Mouse (Mus musculus) granulocyte monocyte progenitor cell, adult 5-6 weeks (primary cell): ENCODE data around the gene Plxna4. TPM values are rescaled to one million over a fixed set of nuclear protein-coding genes. Genes with fewer than 3 reads are reported as not detected.

Source experiments
- ATAC-seq: replicated peaks from 2 replicates; pipeline ENCODE4 v1.8.0; 2016; ENCODE audit warnings: mild to moderate bottlenecking, moderate TSS enrichment, inconsistent platforms; ENCODE audit not compliant: poor library complexity, severe bottlenecking
- total RNA-seq, 2 experiments: library from RNA; stranded (forward) in 1 of 2; stranded (reverse) in 1 of 2; fragments of 200-712, 200-1000 nt in 1 of 2; fragments of >200 nt in 1 of 2; fragmentation: Nextera tagmentation in 1 of 2; gene quantifications; 2 replicates each; pipeline ENCODE4 v1.2.3; 2014 to 2017

Plxna4 gene
- total RNA-seq (2014; fragmentation: Nextera tagmentation) (not detected in 2 replicates), total RNA-seq (2017) (not detected in 2 replicates)

- peak; percentile 18; the same call in 1 of the 2 replicates for ATAC-seq
These were observed at the start of gene Plxna4 for GRCm38 (mm10) chr6:32588056-32588671. Gene Plxna4 (minus strand): TSS chr6:32588192.

GRCm38 (mm10) chr6:32637568-32638183 is 49.7 kb upstream of the Plxna4 start:
- ATAC-seq = no peak

DNA sequence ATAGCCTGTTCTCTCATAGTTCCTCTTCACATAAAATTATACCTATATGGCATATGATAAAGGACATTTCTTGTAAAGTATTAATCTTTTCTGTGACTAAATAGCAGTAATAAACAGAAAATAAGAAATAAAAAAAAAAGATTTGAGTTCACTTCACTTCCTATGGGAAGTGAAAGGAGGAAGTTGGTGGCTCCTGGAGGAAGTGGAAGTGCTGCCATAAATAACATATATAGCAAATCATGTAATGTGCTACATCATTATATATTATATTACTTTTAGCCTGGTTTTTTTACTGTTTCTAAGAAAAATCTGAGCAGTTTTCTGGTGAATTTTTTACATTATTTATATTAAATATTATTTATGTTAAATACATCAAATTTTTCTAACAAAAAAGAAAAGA is 22.7 kb upstream of the Plxna4 start:
- ATAC-seq = peak; percentile 62

GRCm38 (mm10) chr6:32606787-32607186 is 18.8 kb upstream of the Plxna4 start:
- ATAC-seq = no peak

DNA sequence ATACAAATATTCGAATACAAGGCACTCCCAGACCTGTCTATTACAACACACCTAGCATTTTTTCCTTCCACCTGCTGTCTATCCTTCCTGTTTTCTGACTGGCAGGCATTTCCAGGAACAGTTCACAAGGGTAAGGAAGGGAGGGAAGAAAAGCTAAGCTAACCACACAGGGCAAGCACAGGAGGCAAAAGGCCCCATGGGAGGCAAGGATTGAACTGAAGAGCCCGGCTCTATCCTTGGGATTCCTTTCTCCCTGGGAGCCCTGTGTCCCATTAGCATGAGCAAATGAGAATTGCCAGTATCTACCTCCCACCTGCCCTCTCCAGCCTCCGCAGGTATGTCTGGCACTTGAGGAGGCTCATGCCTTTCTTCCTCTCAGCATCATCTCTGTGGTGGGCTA is 17.6 kb upstream of the Plxna4 start:
- ATAC-seq = no peak

- ATAC-seq = no peak
These were observed 16.9 kb upstream of the Plxna4 start for GRCm38 (mm10) chr6:32604901-32605300.

DNA sequence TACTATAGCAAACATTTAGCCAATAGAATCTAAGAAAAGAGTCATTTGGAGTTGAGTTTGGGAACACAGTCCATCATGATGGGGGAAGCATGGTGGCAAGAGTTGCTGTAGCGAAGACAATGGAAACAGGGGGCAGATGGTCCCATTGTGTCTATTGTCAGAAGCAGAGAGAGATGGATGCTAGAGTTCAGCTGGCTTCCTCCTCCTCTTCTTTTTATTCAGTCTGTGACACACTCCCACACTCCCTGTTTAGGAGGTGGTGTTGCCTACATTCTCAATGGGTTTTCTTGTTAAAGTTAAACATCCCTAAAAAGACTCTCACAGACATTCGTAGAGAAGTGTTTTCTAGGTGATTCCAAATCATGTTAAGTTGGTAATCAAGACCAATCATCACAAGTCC is 14.1 kb upstream of the Plxna4 start:
- ATAC-seq = no peak

GRCm38 (mm10) chr6:32601306-32601705 is 13.3 kb upstream of the Plxna4 start:
- ATAC-seq = no peak

- no peak for ATAC-seq
These were observed 7.6 kb upstream of the Plxna4 start for GRCm38 (mm10) chr6:32595591-32595990.

- peak; percentile 59 for ATAC-seq
These were observed 3.2 kb upstream of the Plxna4 start for GRCm38 (mm10) chr6:32590979-32591758.

- no peak for ATAC-seq
These were observed 1.6 kb upstream of the Plxna4 start for GRCm38 (mm10) chr6:32589632-32590031.

DNA sequence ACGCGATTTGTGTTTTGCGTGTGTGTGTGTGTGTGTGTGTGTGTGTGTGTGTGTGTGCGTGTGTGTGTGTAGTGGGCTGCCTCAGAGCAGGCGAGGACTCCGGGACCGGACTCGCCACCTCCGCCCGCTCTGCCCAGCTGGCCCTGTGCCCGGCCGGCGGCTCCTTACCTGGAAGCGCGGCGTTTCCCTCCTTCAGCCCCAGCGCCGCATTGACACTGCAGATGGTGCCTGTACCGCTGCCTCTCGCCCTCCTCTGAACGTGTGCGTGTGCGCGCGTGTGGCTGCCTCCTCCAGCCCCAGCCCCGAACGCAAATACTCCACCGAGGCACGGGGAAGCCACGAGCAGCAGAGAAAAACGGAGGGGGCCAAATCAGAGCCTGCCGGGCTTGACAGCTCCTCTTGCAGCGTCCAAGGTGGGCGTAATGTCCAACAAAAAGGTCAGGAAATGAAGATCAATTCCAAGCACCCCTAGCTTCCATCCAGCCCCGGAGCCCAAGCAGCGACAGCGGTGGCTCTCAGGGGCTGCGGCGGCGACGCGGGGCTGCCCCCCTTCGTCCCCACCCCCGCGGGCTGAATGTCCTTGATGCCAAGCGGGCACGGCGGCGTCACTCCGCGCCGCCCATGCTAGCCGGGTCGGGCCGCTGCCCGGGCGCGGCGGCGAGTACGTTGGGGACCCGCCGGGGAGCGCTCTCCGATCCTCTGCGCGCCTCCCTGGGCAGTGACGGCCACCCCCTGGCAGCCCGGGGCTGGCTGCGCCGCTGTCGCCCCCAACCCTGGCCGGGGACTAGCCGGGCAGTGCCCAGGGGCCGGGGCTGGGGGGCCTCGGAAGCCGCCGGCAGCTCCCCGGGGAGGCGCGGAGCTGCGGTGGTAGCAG is 619 bp downstream of the Plxna4 start:
- ATAC-seq = no peak

DNA sequence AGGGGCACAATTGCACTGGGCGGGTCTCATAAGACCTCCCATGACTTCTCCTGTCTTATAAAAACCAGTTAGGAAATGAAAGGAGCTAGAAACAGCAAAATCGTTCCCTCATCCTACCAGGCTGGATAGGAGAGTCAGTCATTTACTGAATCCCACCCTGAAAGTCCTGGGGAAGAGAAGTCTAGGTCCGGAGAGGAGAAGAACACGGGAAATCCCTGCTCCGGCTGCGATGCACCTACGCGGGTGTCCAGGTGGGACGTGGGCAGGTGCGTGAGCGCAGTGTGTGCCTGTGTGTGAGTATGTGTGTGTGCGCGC is 1.2 kb downstream of the Plxna4 start:
- ATAC-seq = no peak

- ATAC-seq = peak; percentile 36
These were observed 1.6 kb downstream of the Plxna4 start for GRCm38 (mm10) chr6:32586390-32586789.

DNA sequence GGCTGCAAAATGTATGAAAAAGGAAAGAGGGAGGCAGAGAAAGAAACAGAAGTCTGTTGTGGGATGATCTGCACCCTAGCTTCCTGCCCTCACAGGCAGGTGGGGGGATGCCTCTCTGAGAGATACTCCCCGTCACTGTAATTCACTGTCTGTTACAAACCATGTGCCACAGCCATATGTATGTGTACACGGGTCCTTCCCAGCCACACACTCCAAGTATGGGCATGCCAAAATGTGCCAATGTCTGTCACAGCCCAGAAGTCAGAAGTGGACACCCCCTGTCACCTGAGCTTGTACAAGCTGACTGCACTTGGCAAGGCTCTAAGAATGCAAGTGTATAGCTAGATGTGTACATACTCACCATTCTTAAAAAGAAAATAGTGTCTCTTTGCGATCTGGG is 2.8 kb downstream of the Plxna4 start:
- no peak for ATAC-seq

GRCm38 (mm10) chr6:32584243-32584880 is 3.6 kb downstream of the Plxna4 start:
- no peak for ATAC-seq

DNA sequence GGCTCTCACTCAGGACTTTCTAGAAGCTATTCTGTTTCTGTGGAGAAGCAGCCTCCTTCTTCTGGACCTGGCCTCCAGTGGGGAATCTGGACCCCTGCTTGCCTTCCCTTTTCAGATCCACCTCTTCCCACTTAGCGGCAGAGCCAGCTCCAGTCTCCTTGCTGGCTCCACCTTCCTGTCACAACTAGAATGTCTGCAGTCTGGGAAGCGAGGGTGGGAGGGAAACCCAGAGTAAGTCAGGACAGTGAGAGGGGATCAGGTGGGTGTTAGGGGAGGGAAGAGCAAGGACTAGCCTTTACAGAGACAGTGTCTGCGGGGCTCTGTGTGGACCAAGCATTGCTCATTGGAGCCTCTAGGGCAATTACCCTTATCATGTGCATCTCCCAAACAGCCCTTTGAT is 4.4 kb downstream of the Plxna4 start:
- ATAC-seq = no peak

DNA sequence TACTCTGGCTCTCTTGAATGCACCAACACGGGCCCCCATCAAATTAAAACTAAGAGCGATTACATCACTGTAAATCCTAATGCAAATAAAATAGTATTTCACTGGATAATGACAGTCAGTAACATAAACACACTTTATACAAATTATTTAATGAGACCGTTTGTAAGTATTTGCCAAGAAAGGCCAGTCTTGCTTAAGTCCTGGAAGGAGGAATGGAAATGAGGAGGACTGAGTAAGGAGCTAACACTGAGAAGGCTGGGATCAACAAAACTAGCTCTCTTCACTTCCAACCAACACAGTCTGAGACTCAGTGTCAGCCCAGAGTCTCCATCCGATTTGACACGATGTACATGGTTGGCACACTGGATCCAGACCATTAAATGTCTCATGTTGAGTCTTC is 16.5 kb downstream of the Plxna4 start:
- no peak for ATAC-seq

GRCm38 (mm10) chr6:32570445-32570844 is 17.5 kb downstream of the Plxna4 start:
- no peak for ATAC-seq

- ATAC-seq = peak; percentile 79
These were observed 18.1 kb downstream of the Plxna4 start for GRCm38 (mm10) chr6:32569919-32570318.
